Mouse (Mus musculus): ENCODE data around the gene Hpse2.
A peak's percentile ranks its signal among the peaks of the same experiment; 100 is the strongest.
"Not testable (repeated sequence)": the region's sequence is repeated elsewhere in the genome, so short reads cannot be mapped to it uniquely, and the experiment has no call there.

Hpse2 gene

GRCm38 (mm10) chr19:42820109-42820508 is 568.0 kb downstream of the Hpse2 start:
- no peaks in the 10 kb centered on the region for H3K36me3 ChIP-seq (ENCODE audit: control insufficient read depth, insufficient read depth, low read length, poor library complexity, severe bottlenecking)
- peak; percentile 3 for DNase-seq (ENCODE audit: low read depth, low spot score)

GRCm38 (mm10) chr19:42817761-42818160 is 570.4 kb downstream of the Hpse2 start:
- Histone ChIP-seq H3K36me3 (ENCODE audit: control insufficient read depth, insufficient read depth, low read length, poor library complexity, severe bottlenecking) (no peaks in the 10 kb centered on the region), H3K27me3 (ENCODE audit: control insufficient read depth, insufficient read depth, low read length, poor library complexity, severe bottlenecking) (no peaks in the 10 kb centered on the region)
- DNase-seq (ENCODE audit: low read depth, low spot score), result no peak

More at GRCm38 (mm10) chr19:42820109-42820508, 568.0 kb downstream of the Hpse2 start:
- no peaks in the 10 kb centered on the region for H3K27me3 ChIP-seq (ENCODE audit: control insufficient read depth, insufficient read depth, low read length, poor library complexity, severe bottlenecking)

- H3K36me3 ChIP-seq (ENCODE audit: control insufficient read depth, insufficient read depth, low read length, poor library complexity, severe bottlenecking), result no peaks in the 10 kb centered on the region
- no peak for DNase-seq (ENCODE audit: low read depth, low spot score)
- H3K27me3 ChIP-seq (ENCODE audit: control insufficient read depth, insufficient read depth, low read length, poor library complexity, severe bottlenecking), result no peaks in the 10 kb centered on the region
Observed at GRCm38 (mm10) chr19:42816261-42816660, 571.9 kb downstream of the Hpse2 start.

GRCm38 (mm10) chr19:42810140-42810539 is 578.0 kb downstream of the Hpse2 start:
- H3K27me3 ChIP-seq (ENCODE audit: control insufficient read depth, insufficient read depth, low read length, poor library complexity, severe bottlenecking), result no peaks in the 10 kb centered on the region
- no peaks in the 10 kb centered on the region for H3K36me3 ChIP-seq (ENCODE audit: control insufficient read depth, insufficient read depth, low read length, poor library complexity, severe bottlenecking)
- DNase-seq (ENCODE audit: low read depth, low spot score), result no peak

GRCm38 (mm10) chr19:42809491-42809890 is 578.7 kb downstream of the Hpse2 start:
- DNase-seq (ENCODE audit: low read depth, low spot score), result no peak
- H3K27me3 ChIP-seq (ENCODE audit: control insufficient read depth, insufficient read depth, low read length, poor library complexity, severe bottlenecking), result no peaks in the 10 kb centered on the region
- H3K36me3 ChIP-seq (ENCODE audit: control insufficient read depth, insufficient read depth, low read length, poor library complexity, severe bottlenecking), result no peaks in the 10 kb centered on the region

- H3K36me3 ChIP-seq (ENCODE audit: control insufficient read depth, insufficient read depth, low read length, poor library complexity, severe bottlenecking), result no peaks in the 10 kb centered on the region
- DNase-seq (ENCODE audit: low read depth, low spot score), result no peak
- H3K27me3 ChIP-seq (ENCODE audit: control insufficient read depth, insufficient read depth, low read length, poor library complexity, severe bottlenecking), result peaks cover 2% of the 10 kb centered on the region; the same call in 1 of the 2 replicates
Observed at GRCm38 (mm10) chr19:42797866-42798265, 590.3 kb downstream of the Hpse2 start.

- peaks cover 2% of the 10 kb centered on the region; the same call in 1 of the 2 replicates for H3K27me3 ChIP-seq (ENCODE audit: control insufficient read depth, insufficient read depth, low read length, poor library complexity, severe bottlenecking)
- no peak for DNase-seq (ENCODE audit: low read depth, low spot score)
- no peaks in the 10 kb centered on the region for H3K36me3 ChIP-seq (ENCODE audit: control insufficient read depth, insufficient read depth, low read length, poor library complexity, severe bottlenecking)
Observed at GRCm38 (mm10) chr19:42795801-42796200, 592.4 kb downstream of the Hpse2 start.

GRCm38 (mm10) chr19:42794914-42795613 is 593.1 kb downstream of the Hpse2 start:
- Histone ChIP-seq H3K27me3 (ENCODE audit: control insufficient read depth, insufficient read depth, low read length, poor library complexity, severe bottlenecking) (peaks cover 2% of the 10 kb centered on the region; the same call in 1 of the 2 replicates), H3K36me3 (ENCODE audit: control insufficient read depth, insufficient read depth, low read length, poor library complexity, severe bottlenecking) (no peaks in the 10 kb centered on the region)
- peak; percentile 85 for DNase-seq (ENCODE audit: low read depth, low spot score)

- no peak for DNase-seq (ENCODE audit: low read depth, low spot score)
- H3K36me3 ChIP-seq (ENCODE audit: control insufficient read depth, insufficient read depth, low read length, poor library complexity, severe bottlenecking), result no peaks in the 10 kb centered on the region
- no peaks in the 10 kb centered on the region for H3K27me3 ChIP-seq (ENCODE audit: control insufficient read depth, insufficient read depth, low read length, poor library complexity, severe bottlenecking)
Observed at GRCm38 (mm10) chr19:42788311-42788710, 599.8 kb downstream of the Hpse2 start.

GRCm38 (mm10) chr19:42785562-42786220 is 602.5 kb downstream of the Hpse2 start:
- H3K36me3 ChIP-seq (ENCODE audit: control insufficient read depth, insufficient read depth, low read length, poor library complexity, severe bottlenecking), result no peaks in the 10 kb centered on the region

GRCm38 (mm10) chr19:42785129-42785528 is 603.0 kb downstream of the Hpse2 start:
- H3K27me3 ChIP-seq (ENCODE audit: control insufficient read depth, insufficient read depth, low read length, poor library complexity, severe bottlenecking), result no peaks in the 10 kb centered on the region
- no peak for DNase-seq (ENCODE audit: low read depth, low spot score)
- no peaks in the 10 kb centered on the region for H3K36me3 ChIP-seq (ENCODE audit: control insufficient read depth, insufficient read depth, low read length, poor library complexity, severe bottlenecking)

More at GRCm38 (mm10) chr19:42785562-42786220, 602.5 kb downstream of the Hpse2 start:
- no peaks in the 10 kb centered on the region for H3K27me3 ChIP-seq (ENCODE audit: control insufficient read depth, insufficient read depth, low read length, poor library complexity, severe bottlenecking)
- no peak for DNase-seq (ENCODE audit: low read depth, low spot score)

GRCm38 (mm10) chr19:42780156-42780538 is 608.0 kb downstream of the Hpse2 start:
- not testable (repeated sequence) for H3K36me3 ChIP-seq (ENCODE audit: control insufficient read depth, insufficient read depth, low read length, poor library complexity, severe bottlenecking)

GRCm38 (mm10) chr19:42779531-42780155 is 608.5 kb downstream of the Hpse2 start, which contains the start of gene Hps1:
Gene Hps1 (minus strand): TSS chr19:42779978.
- no peaks in the 10 kb centered on the region for H3K27me3 ChIP-seq (ENCODE audit: control insufficient read depth, insufficient read depth, low read length, poor library complexity, severe bottlenecking)
- H3K36me3 ChIP-seq (ENCODE audit: control insufficient read depth, insufficient read depth, low read length, poor library complexity, severe bottlenecking), result no peaks in the 10 kb centered on the region
- DNase-seq (ENCODE audit: low read depth, low spot score), result peak; percentile 90

More at GRCm38 (mm10) chr19:42780156-42780538, 608.0 kb downstream of the Hpse2 start:
- DNase-seq (ENCODE audit: low read depth, low spot score); H3K27me3 ChIP-seq (ENCODE audit: control insufficient read depth, insufficient read depth, low read length, poor library complexity, severe bottlenecking): not testable (repeated sequence)

GRCm38 (mm10) chr19:42777801-42778200 is 610.4 kb downstream of the Hpse2 start:
- Histone ChIP-seq H3K27me3 (ENCODE audit: control insufficient read depth, insufficient read depth, low read length, poor library complexity, severe bottlenecking) (no peaks in the 10 kb centered on the region), H3K36me3 (ENCODE audit: control insufficient read depth, insufficient read depth, low read length, poor library complexity, severe bottlenecking) (no peaks in the 10 kb centered on the region)
- peak; percentile 38 for DNase-seq (ENCODE audit: low read depth, low spot score)

- no peaks in the 10 kb centered on the region for H3K27me3 ChIP-seq (ENCODE audit: control insufficient read depth, insufficient read depth, low read length, poor library complexity, severe bottlenecking)
- H3K36me3 ChIP-seq (ENCODE audit: control insufficient read depth, insufficient read depth, low read length, poor library complexity, severe bottlenecking), result 0 out of 2 replicates have a peak, but pooled peaks cover 1% of the 10 kb centered on the region
- peak; percentile 57 for DNase-seq (ENCODE audit: low read depth, low spot score)
Observed at GRCm38 (mm10) chr19:42776813-42777212, 611.3 kb downstream of the Hpse2 start.

All from splenic B cell, adult 2 months (primary cell).